ENCODE assay signal across 9 mouse cellular contexts in the genomic region with DNA sequence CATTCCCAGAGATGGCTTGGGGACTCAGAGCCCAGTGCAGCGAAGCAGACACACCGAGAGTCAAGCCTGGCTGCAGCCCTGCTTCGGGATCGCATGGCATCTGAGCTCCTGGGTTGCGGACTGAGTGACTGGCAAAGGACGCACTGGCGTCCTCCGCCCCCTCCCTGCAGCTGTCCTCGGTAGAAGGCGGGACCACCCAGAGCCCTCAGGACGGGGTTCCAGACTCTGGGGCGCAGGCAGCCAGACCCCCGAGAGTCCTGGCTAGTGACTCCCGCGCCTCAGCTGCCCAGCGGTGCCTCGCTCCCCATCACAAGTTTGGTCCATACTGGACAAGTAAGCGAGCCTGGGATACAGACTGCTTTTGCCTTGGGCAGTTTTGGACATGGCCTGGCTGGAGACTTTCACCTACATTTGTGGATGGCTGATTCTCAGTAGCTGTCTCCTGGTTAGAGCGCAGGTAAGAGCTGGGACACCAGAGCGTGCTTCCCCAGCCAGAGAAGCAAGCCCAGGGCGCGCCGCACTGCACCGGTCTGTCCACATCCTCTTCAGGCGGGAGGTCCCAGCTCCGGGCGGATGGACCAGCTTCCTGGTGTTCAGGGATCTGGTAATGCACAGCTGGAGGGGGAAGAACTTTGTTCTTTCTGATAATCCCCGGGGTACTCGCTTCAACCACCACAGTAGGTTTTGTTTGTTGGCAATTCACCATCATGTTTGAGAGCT. TPM values are rescaled to one million over a fixed set of nuclear protein-coding genes. Genes with fewer than 3 reads are reported as not detected.
DNase-seq lines count a peak whose midpoint lies in the region; ATAC-seq and TF ChIP-seq lines count a peak whose summit lies in the region.
"Had no signal": no experiment of that assay in that cellular context is flagged by ENCODE, and none has a peak within 500 bp of the region (broad histone marks: within the 10 kb centered on the region; RNA-seq: fewer than 3 reads in every experiment).

No protein-coding gene starts in this region.

- peak overlapping the region; percentile 44 for H3K9ac ChIP-seq in heart, embryonic 14.5 days (ENCODE audit: low read length)
- H3K9ac ChIP-seq in ES-E14 (ENCODE audit: insufficient read depth, low read depth, low read length, poor library complexity, severe bottlenecking): no peak overlapping the region; the same call in 1 of the 2 replicates
- no peak overlapping the region for H3K9ac ChIP-seq in embryonic facial prominence, embryonic 15.5 days
- H3K9ac ChIP-seq in limb, embryonic 14.5 days (ENCODE audit: low read depth, low read length, severe bottlenecking): peak overlapping the region; percentile 31; the same call in 1 of the 2 replicates

- peaks cover 18% of the 10 kb centered on the region; the same call in 1 of the 2 replicates for H3K27me3 ChIP-seq in heart, embryonic 14.5 days (ENCODE audit: control insufficient read depth, insufficient read depth, low read length)
- peaks cover 19% of the 10 kb centered on the region for H3K27me3 ChIP-seq in embryonic facial prominence, embryonic 15.5 days
- H3K27me3 ChIP-seq in limb, embryonic 14.5 days (ENCODE audit: control insufficient read depth, insufficient read depth, low read length): peaks cover 23% of the 10 kb centered on the region

- in situ Hi-C loops in ES-E14 (cut with MboI; ENCODE audit: low sequenced_read_pairs in 2 of 2, unreplicated experiment in 2 of 2): loop anchor here (10.0 to 25.0 kb wide), 3 partner anchors 351 to 783 kb away; no protein-coding TSS in a partner anchor

- no peaks in the 10 kb centered on the region for H3K36me3 ChIP-seq in heart, embryonic 14.5 days (ENCODE audit: control insufficient read depth, insufficient read depth, low read length)
- H3K36me3 ChIP-seq in ES-E14 (ENCODE audit: control insufficient read depth, insufficient read depth, low read length, poor library complexity, severe bottlenecking): no peaks in the 10 kb centered on the region
- H3K36me3 ChIP-seq in embryonic facial prominence, embryonic 15.5 days: no peaks in the 10 kb centered on the region
- H3K36me3 ChIP-seq in limb, embryonic 14.5 days (ENCODE audit: control insufficient read depth, insufficient read depth, low read length): no peaks in the 10 kb centered on the region

- no peak overlapping the region for H3K27ac ChIP-seq in heart, embryonic 14.5 days (replicated peaks in 1 of 2; ENCODE audit: control insufficient read depth in 1 of 2, insufficient read depth in 1 of 2, low read depth in 2 of 2, low read length in 2 of 2)
- no peak overlapping the region for H3K27ac ChIP-seq in ES-E14 (ENCODE audit: insufficient read depth, low read depth, low read length, poor library complexity, severe bottlenecking)
- no peak overlapping the region for H3K27ac ChIP-seq in embryonic facial prominence, embryonic 15.5 days (replicated peaks)
- H3K27ac ChIP-seq in limb, embryonic 14.5 days (replicated peaks; ENCODE audit: low read depth, low read length): no peak overlapping the region

- H3K4me1 ChIP-seq in heart, embryonic 14.5 days (ENCODE audit: control insufficient read depth in 2 of 2, insufficient read depth in 2 of 2, low read length in 2 of 2): no peaks in the 10 kb centered on the region; a peak in 2 of 4 replicates
- H3K4me1 ChIP-seq in ES-E14 (ENCODE audit: control insufficient read depth in 2 of 2, insufficient read depth in 2 of 2, low read length in 2 of 2, poor library complexity in 1 of 2): peaks cover 0 to 3% of the 10 kb centered on the region in 2 experiments; a peak in 2 of 4 replicates
- peaks cover 8% of the 10 kb centered on the region for H3K4me1 ChIP-seq in embryonic facial prominence, embryonic 15.5 days
- H3K4me1 ChIP-seq in limb, embryonic 14.5 days (ENCODE audit: control insufficient read depth, insufficient read depth, low read length): peaks cover 5% of the 10 kb centered on the region; the same call in 1 of the 2 replicates

- DNase-seq in heart, adult 18-20 months: no peak
- DNase-seq in ES-E14 (ENCODE audit: low read depth, low spot score): no peak
- DNase-seq in limb, embryonic 14.5 days (ENCODE audit: low spot score): no peak
- no peak for DNase-seq in urinary bladder, adult 2 months (ENCODE audit: low spot score)
- DNase-seq in urinary bladder, adult 18-20 months (ENCODE audit: low spot score in 2 of 2): no peak
- DNase-seq in kidney, postnatal 25 days: no peak

- no peaks in the 10 kb centered on the region for H3K9me3 ChIP-seq in heart, embryonic 14.5 days (ENCODE audit: control insufficient read depth, low read length)
- H3K9me3 ChIP-seq in ES-E14 (ENCODE audit: control insufficient read depth, insufficient read depth, low read depth, low read length): no peaks in the 10 kb centered on the region
- H3K9me3 ChIP-seq in embryonic facial prominence, embryonic 15.5 days (replicated peaks): no peaks in the 10 kb centered on the region
- no peaks in the 10 kb centered on the region for H3K9me3 ChIP-seq in limb, embryonic 14.5 days (ENCODE audit: control insufficient read depth, low read length)

- 2% methylated on average over 29 of the region's 29 CpGs for WGBS in heart, embryonic 14.5 days
- 1% methylated on average over 29 of the region's 29 CpGs for WGBS in embryonic facial prominence, embryonic 15.5 days
- 1% methylated on average over 22 of the region's 29 CpGs for WGBS in limb, embryonic 14.5 days

- no peak for ATAC-seq in heart, embryonic 14.5 days (ENCODE audit: insufficient number of reproducible peaks, insufficient read depth, low FRiP score, low read depth)
- no peak for ATAC-seq in embryonic facial prominence, embryonic 15.5 days (ENCODE audit: insufficient number of reproducible peaks, low FRiP score, low TSS enrichment, low read depth)
- peak; percentile 42; the same call in 1 of the 2 replicates for ATAC-seq in limb, embryonic 14.5 days (ENCODE audit: low FRiP score, low read depth)

- H3K4me2 ChIP-seq in heart, embryonic 14.5 days (ENCODE audit: low read length): peak overlapping the region; percentile 65
- H3K4me2 ChIP-seq in embryonic facial prominence, embryonic 15.5 days (replicated peaks): peak overlapping the region; percentile 66
- H3K4me2 ChIP-seq in limb, embryonic 14.5 days (replicated peaks; ENCODE audit: low read depth, low read length, severe bottlenecking): peak overlapping the region; percentile 73

- no peak for TF ChIP-seq POLR2A in limb, embryonic 14.5 days (IDR thresholded peaks at IDR 0.05; ENCODE audit: borderline replicate concordance, extremely low read depth, insufficient read depth, insufficient read length)

- H3K4me3 ChIP-seq in heart, embryonic 14.5 days (ENCODE audit: control insufficient read depth in 1 of 2, insufficient read depth in 1 of 2, low read depth in 1 of 2, low read length in 2 of 2): peak overlapping the region; percentile 30 to 34
- peak overlapping the region; percentile 64 to 68 for H3K4me3 ChIP-seq in ES-E14 (ENCODE audit: insufficient read depth in 1 of 2, low read depth in 1 of 2, low read length in 2 of 2, poor library complexity in 1 of 2, severe bottlenecking in 1 of 2)
- peak overlapping the region; percentile 34 for H3K4me3 ChIP-seq in embryonic facial prominence, embryonic 15.5 days (replicated peaks)
- H3K4me3 ChIP-seq in limb, embryonic 14.5 days (replicated peaks; ENCODE audit: low read length): peak overlapping the region; percentile 37

TF ChIP-seq in ES-E14, 5 proteins besides CTCF, POLR2A, EP300 and RAD21:
- TF ChIP-seq ZC3H11A (IDR thresholded peaks at IDR 0.05; ENCODE audit: borderline replicate concordance, low read depth, low read length): no peak

RNA-seq across cellular contexts. Expression of a gene that starts 29.5 kb away (rescaled TPM):
- not detected in 2 replicates for polyA plus RNA-seq in heart, embryonic 14.5 days (2014; fragmentation: Nextera tagmentation; extraction: Ambion mirVana)
- not detected for total RNA-seq in heart, adult 18-20 months (2021)
- 0.09 and 0.11 TPM in 2 replicates for total RNA-seq in ES-E14 (2012; rRNA removed)
- polyA plus RNA-seq in embryonic facial prominence, embryonic 15.5 days (2015; fragmentation: Nextera tagmentation; extraction: Ambion mirVana): 0.17 and 0.24 TPM in 2 replicates
- 0.33 and 0.39 TPM in 2 replicates for polyA plus RNA-seq in limb, embryonic 14.5 days (2012; rRNA removed)
- polyA plus RNA-seq in limb, embryonic 14.5 days (2014; fragmentation: Nextera tagmentation; extraction: Ambion mirVana): 0.15 and 0.32 TPM in 2 replicates
- 0.04 TPM in 1 of 2 replicates, not detected in the other for polyA plus RNA-seq in urinary bladder, adult 2 months (2012; rRNA removed)
- total RNA-seq: MEL had no signal

Comparison
In these comparisons a context has a peak if more than half of its experiments do, and no peak if none do; other contexts are left out.
1. H3K9ac ChIP-seq: peak in heart, embryonic 14.5 days (single experiment) and limb, embryonic 14.5 days (single experiment); none in ES-E14 (single experiment) and embryonic facial prominence, embryonic 15.5 days (single experiment).
2. Peak in every context shown above with its lines, with median percentiles within 50 percentile points of each other: H3K4me2 ChIP-seq and H3K4me3 ChIP-seq.